Mouse (Mus musculus) midbrain, embryonic 13.5 days (tissue): ENCODE measurements at regions not wholly inside any gene's neighbourhood (a gene's known extent, or its start where the extent isn't known, plus 50 kb on each side); places are given as distances from the start of the nearest gene placed in this dataset.

Experiments used
- ATAC-seq: fragments of 200-750 bp; cut with Nextera tagmentation; 2 replicates; pipeline ENCODE4 v1.8.0; 2017; ENCODE audit warnings: mild to moderate bottlenecking, moderate TSS enrichment, moderate library complexity
- H3K27ac ChIP-seq: fragments of 300-500 bp; sonication (generic); 2 replicates; pipeline ENCODE4 v1.5.1; 2015; ENCODE audit warnings: inconsistent platforms, mild to moderate bottlenecking, moderate library complexity
- H3K27me3 ChIP-seq: fragments of 300-500 bp; sonication (generic); 2 replicates; pipeline ENCODE4 v1.6.1; 2015; ENCODE audit warnings: mild to moderate bottlenecking, inconsistent platforms
- H3K36me3 ChIP-seq: fragments of 300-500 bp; sonication (generic); 2 replicates; pipeline ENCODE4 v1.6.1; 2015; ENCODE audit warnings: mild to moderate bottlenecking, inconsistent platforms
- H3K4me1 ChIP-seq: fragments of 300-500 bp; sonication (generic); replicated peaks from 2 replicates; pipeline ENCODE4 v1.6.1; 2015; ENCODE audit warnings: inconsistent platforms
- H3K4me2 ChIP-seq: fragments of 300-500 bp; sonication (generic); replicated peaks from 2 replicates; pipeline ENCODE4 v1.6.1; 2015; ENCODE audit warnings: moderate library complexity, mild to moderate bottlenecking, inconsistent platforms
- H3K4me3 ChIP-seq: fragments of 300-500 bp; sonication (generic); replicated peaks from 2 replicates; pipeline ENCODE4 v1.5.1; 2015; ENCODE audit warnings: mild to moderate bottlenecking, inconsistent platforms
- H3K9ac ChIP-seq: fragments of 300-500 bp; sonication (generic); replicated peaks from 2 replicates; pipeline ENCODE4 v1.6.1; 2015; ENCODE audit warnings: mild to moderate bottlenecking, inconsistent platforms
- H3K9me3 ChIP-seq: fragments of 300-500 bp; sonication (generic); 2 replicates; pipeline ENCODE4 v1.6.1; 2016; ENCODE audit warnings: mild to moderate bottlenecking, inconsistent platforms
- WGBS: fragments of 180-500 bp; shearing (Covaris S2); methylation state at CpG from one replicate; pipeline ENCODE4 v1.1.7; 2015; 5-methylcytosine and 5-hydroxymethylcytosine counted together

DNA sequence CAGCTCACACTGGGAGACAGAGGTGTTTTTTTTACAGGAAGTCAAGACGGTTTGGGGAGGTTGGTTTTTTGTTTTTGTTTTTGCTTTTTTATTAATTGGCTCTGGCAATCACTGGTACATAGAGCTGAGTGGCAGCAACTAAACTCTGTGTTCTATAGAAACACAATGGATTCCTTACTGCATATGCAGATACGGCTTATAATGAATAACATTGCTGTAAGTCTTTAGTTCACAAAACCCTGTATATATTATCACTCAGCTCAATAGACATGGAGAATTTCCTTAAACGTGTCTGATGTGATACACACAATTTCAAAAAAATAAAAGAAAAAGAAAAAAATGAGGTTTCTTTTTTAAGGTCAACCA, 296.0 kb downstream of the Rps29 start:
- 70% methylated on average over 3 of the region's 3 CpGs for WGBS
- no peak overlapping the region for H3K27ac ChIP-seq
- no peak overlapping the region for H3K9ac ChIP-seq
- no peaks in the 10 kb centered on the region for H3K27me3 ChIP-seq
- no peaks in the 10 kb centered on the region for H3K9me3 ChIP-seq
- no peaks in the 10 kb centered on the region for H3K4me1 ChIP-seq
- ATAC-seq, result no peak
- H3K4me3 ChIP-seq, result no peak overlapping the region
- no peaks in the 10 kb centered on the region for H3K36me3 ChIP-seq
- no peak overlapping the region for H3K4me2 ChIP-seq

DNA sequence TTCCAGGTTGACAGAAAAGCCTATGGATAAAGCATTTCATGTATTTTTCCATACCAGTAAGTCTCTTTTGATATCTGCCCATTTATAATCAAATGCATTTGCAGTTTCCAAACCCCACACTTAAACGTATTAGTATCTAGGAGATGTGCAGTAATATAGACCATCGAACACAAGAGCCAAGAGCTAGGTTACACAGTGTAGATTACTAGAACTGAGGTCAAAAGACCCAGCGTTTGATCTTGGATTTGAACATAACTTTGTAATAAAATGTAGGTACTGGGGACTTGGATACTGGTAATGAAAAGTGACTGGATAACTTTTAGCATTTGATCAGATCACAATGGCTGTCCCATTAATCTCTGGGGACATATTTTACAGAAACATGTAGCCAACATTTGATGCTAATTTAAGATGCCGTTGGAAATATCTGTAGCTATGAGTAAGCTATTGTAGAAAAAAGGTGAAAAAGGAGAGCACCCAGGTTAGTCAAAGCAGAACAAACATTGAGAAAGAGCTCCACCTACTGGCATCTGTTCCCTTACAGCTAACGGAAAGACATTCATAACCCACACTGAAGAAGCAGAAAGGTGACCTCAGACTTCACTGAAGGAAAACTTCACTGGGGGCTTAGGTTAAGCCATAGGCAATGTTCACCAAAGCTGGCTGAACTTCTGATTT, 296.5 kb downstream of the Rps29 start:
- H3K27me3 ChIP-seq, result no peaks in the 10 kb centered on the region
- H3K4me1 ChIP-seq, result no peaks in the 10 kb centered on the region
- no peaks in the 10 kb centered on the region for H3K36me3 ChIP-seq
- H3K4me2 ChIP-seq, result no peak overlapping the region
- WGBS, result 39% methylated on average over 5 of the region's 5 CpGs
- H3K9me3 ChIP-seq, result no peaks in the 10 kb centered on the region
- no peak overlapping the region for H3K9ac ChIP-seq
- no peak overlapping the region for H3K27ac ChIP-seq
- ATAC-seq, result peak; percentile 60
- H3K4me3 ChIP-seq, result no peak overlapping the region

DNA sequence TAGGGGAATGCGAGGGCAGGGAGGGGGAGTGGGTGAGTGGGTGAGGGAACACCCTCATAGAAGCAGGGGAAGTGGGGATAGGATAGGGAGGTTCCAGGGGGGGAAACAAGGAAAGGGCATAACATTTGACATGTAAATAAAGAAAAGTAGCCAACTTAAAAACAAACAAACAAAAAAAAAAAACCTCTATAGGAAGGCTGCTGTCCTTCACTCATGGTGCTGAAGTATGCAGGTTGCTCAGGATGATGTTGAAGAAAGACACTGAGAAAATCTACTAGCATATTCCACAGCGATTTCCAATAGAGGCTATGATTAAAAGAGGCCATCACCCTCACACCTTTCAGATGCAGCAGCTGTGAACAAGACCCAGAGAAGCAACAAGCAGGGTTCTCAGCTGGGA, 298.7 kb downstream of the Rps29 start:
- Histone ChIP-seq H3K27ac (no peak overlapping the region), H3K4me3 (no peak overlapping the region), H3K27me3 (no peaks in the 10 kb centered on the region), H3K36me3 (no peaks in the 10 kb centered on the region), H3K4me1 (no peaks in the 10 kb centered on the region), H3K9ac (no peak overlapping the region), H3K9me3 (no peaks in the 10 kb centered on the region), H3K4me2 (no peak overlapping the region)
- WGBS, result 64% methylated on average over 2 of the region's 2 CpGs
- ATAC-seq, result no peak

DNA sequence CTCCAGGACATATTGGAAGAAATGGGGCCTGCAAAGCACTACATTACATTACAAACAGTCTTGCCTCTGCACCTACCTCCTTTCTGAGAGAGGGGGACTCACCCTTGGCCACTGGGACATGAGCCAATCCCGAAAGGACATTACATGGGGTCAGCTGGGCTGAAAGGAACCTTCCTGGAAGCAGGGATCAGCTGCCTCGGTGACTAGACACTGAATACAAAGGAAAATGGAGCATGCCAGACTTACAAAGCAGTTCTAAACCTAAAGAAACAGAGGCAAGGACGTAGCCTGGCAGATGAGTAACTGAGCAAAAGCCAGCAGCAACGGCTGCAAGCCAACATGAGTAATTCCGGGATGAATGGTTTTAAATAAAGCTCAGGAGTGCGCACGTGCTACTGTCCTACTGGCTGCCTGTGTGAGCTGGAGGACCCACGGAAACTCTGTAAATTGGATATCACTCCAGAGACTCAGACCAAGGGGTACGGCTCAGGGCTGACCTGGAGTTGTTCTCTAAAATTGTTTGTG, 309.3 kb downstream of the Rps29 start:
- ATAC-seq, result 0 out of 2 replicates have a peak, but pooled peaks have one; percentile 11
- no peaks in the 10 kb centered on the region for H3K27me3 ChIP-seq
- H3K36me3 ChIP-seq, result no peaks in the 10 kb centered on the region
- H3K4me2 ChIP-seq, result no peak overlapping the region
- H3K4me3 ChIP-seq, result no peak overlapping the region
- 67% methylated on average over 9 of the region's 9 CpGs for WGBS
- no peaks in the 10 kb centered on the region for H3K9me3 ChIP-seq
- no peaks in the 10 kb centered on the region for H3K4me1 ChIP-seq
- H3K9ac ChIP-seq, result no peak overlapping the region
- no peak overlapping the region for H3K27ac ChIP-seq

DNA sequence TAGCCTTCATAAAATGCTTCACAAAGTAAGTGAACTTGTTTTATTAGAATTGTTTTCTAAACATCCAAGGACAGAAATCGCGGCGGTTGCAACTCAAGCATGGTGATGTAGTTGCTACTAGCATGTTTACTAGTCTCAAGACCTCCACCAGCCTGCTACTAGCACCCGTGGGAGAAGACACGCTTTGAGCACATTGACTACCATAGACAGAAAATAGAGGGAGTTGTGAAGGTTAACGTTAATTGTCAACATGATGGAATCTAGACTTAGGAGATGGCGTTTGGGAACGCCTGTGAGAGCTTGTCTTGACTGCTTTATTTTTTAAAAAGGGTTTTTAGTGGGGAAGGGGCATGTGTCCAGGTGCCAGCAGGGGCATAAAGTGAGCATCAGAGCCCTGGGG, 318.2 kb downstream of the Rps29 start:
- H3K9me3 ChIP-seq, result no peaks in the 10 kb centered on the region
- H3K27ac ChIP-seq, result no peak overlapping the region
- ATAC-seq, result no peak
- no peaks in the 10 kb centered on the region for H3K36me3 ChIP-seq
- WGBS, result 95% methylated on average over 8 of the region's 8 CpGs
- no peaks in the 10 kb centered on the region for H3K4me1 ChIP-seq
- H3K4me2 ChIP-seq, result no peak overlapping the region
- no peaks in the 10 kb centered on the region for H3K27me3 ChIP-seq
- no peak overlapping the region for H3K4me3 ChIP-seq
- no peak overlapping the region for H3K9ac ChIP-seq

DNA sequence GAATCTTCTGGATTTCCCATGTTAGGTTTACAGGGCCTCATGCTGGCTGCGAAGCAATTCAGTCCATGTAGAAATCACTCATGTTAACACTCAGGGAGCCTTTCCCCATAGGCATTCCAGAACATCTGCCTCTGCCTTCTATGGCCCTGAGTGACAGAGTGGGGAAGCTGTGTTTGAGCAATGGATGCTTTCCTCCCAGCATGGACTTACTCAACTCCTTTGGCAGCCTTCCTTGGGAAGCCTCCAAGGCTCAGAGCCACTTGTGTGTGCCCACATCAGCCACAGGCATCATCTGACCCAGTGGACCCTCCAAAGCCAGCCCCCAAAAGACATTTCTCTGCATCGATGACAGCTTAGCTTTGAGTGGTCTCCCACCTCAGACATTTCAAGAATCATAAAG, 318.8 kb downstream of the Rps29 start:
- no peaks in the 10 kb centered on the region for H3K4me1 ChIP-seq
- no peak overlapping the region for H3K27ac ChIP-seq
- no peaks in the 10 kb centered on the region for H3K27me3 ChIP-seq
- H3K4me3 ChIP-seq, result no peak overlapping the region
- H3K9ac ChIP-seq, result no peak overlapping the region
- ATAC-seq, result no peak
- no peaks in the 10 kb centered on the region for H3K36me3 ChIP-seq
- H3K9me3 ChIP-seq, result no peaks in the 10 kb centered on the region
- WGBS, result 85% methylated on average over 2 of the region's 2 CpGs
- H3K4me2 ChIP-seq, result no peak overlapping the region

DNA sequence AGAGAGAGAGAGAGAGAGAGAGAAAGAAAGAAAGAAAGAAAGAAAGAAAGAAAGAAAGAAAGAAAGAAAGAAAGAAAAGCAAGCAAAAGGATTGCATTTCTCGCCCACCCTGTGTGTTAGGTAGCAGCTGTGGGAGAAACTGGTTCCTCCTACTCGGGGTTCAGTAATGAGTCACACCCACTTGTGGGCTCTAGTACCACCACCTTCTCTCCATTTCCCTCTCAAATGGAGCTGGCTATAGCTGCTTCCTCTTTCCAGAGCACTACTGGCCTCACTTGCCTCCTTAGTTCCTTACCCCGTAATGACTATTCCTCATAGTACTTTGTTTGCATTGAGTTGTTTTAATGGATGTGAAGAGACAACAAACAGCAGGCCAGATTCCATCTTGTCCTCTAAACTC, 323.0 kb downstream of the Rps29 start:
- no peak for ATAC-seq
- 93% methylated on average over 3 of the region's 3 CpGs for WGBS
- no peak overlapping the region for H3K9ac ChIP-seq

DNA sequence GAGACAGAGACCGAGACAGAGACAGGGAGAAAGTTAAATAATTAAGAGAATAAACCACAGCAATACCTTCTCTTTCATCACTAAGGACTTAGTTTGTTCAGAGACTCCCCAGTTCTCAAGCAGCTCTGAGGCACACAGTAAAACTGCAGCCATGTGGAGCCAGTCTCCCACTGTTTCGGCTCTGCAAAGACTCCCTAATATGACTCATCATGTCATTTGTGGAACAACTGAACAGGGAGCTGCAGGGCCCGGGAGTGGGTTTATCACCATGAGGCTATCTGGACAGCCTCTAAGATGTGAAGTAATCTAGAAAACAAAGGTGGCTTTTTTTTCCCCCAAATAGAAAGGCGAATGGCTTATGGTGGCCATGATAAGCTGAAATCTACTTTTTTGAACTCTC, 325.1 kb downstream of the Rps29 start:
- no peaks in the 10 kb centered on the region for H3K9me3 ChIP-seq
- no peaks in the 10 kb centered on the region for H3K36me3 ChIP-seq
- no peak for ATAC-seq
- 74% methylated on average over 4 of the region's 4 CpGs for WGBS
- H3K27ac ChIP-seq, result no peak overlapping the region
- no peak overlapping the region for H3K4me3 ChIP-seq
- H3K4me1 ChIP-seq, result no peaks in the 10 kb centered on the region
- H3K9ac ChIP-seq, result no peak overlapping the region
- H3K4me2 ChIP-seq, result no peak overlapping the region
- H3K27me3 ChIP-seq, result no peaks in the 10 kb centered on the region

More for the DNA sequence above, 323.0 kb downstream of the Rps29 start:
- Histone ChIP-seq H3K27me3 (no peaks in the 10 kb centered on the region), H3K36me3 (no peaks in the 10 kb centered on the region), H3K4me1 (no peaks in the 10 kb centered on the region), H3K4me3 (no peak overlapping the region), H3K4me2 (no peak overlapping the region), H3K27ac (no peak overlapping the region), H3K9me3 (no peaks in the 10 kb centered on the region)

DNA sequence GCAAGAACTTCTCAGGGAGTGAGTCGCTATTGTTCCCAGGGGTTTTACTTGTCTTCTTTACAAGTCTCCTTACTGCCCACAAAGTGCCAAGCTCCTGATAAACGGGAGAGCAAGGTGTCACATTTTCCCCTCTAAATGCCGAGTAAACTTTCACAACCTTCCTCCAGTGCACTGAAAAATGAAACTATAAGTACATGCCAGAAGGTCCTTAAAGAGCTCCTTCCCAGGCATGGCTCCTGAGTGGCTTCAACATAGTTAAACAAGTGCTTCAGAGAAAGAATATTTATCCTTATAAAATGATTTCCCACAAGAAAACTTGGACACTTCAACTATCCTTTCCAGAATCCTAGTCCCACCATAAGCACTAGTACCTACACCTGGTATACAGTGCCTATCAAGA, 329.6 kb downstream of the Rps29 start:
- H3K9ac ChIP-seq, result no peak overlapping the region
- H3K4me3 ChIP-seq, result no peak overlapping the region
- no peaks in the 10 kb centered on the region for H3K27me3 ChIP-seq
- no peak overlapping the region for H3K4me2 ChIP-seq
- H3K9me3 ChIP-seq, result no peaks in the 10 kb centered on the region
- H3K27ac ChIP-seq, result no peak overlapping the region
- ATAC-seq, result no peak
- peaks cover 4% of the 10 kb centered on the region; the same call in 1 of the 2 replicates for H3K4me1 ChIP-seq
- no peaks in the 10 kb centered on the region for H3K36me3 ChIP-seq
- 89% methylated on average over 3 of the region's 3 CpGs for WGBS

DNA sequence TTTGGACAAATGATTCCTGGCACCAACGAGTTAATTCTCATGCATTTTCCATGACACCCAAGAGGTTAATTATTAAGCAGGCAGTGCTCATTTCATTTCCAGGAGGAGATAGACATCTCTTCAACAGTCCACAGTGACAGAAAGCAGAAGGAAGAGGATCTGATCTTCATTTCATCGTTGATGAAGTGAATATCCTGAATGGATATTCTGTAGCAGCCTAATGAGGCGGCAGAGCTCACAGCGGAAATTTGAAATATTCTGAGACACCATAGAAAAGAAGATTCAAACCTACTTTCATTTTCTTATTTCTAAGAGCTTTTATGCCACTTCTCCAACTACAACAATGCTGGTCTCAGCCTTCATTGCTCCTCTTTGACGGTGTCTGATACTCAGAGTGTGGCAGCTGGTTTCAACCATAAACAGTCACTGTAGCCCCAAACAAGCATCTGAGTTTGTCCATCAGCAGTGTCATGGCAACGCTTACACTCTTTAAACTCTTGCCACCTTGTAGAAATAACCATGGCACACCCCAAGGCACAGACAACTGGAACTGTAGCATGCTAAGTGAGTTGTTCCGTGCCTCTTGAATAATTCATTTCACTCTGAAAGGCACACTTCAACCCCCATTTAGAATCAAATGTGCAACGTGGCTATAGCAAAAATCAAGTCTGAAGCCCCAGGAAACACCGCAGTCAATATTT, 331.3 kb downstream of the Rps29 start:
- no peak overlapping the region for H3K27ac ChIP-seq
- ATAC-seq, result peak; percentile 71

DNA sequence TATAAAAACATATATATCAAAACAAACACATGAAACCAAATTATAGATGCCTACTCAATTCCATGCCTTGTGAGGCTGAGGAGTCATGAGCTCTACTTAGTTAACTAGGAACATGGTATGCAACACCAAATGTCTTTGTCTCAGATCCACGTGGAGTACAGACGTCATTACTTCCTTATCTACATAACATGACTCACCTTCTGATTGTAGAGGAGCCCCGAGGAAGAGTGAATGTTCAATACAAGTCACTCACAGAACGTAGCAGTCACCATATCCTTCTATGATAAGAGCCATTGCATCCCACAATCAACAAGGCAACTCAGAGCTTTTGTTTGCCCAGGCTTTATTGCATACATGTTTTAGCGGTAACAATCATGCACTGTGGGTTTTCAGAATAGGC, 364.6 kb downstream of the Rps29 start:
- Histone ChIP-seq H3K27me3 (no peaks in the 10 kb centered on the region), H3K4me1 (no peaks in the 10 kb centered on the region), H3K4me2 (no peak overlapping the region), H3K36me3 (no peaks in the 10 kb centered on the region), H3K9ac (no peak overlapping the region), H3K4me3 (no peak overlapping the region), H3K9me3 (no peaks in the 10 kb centered on the region), H3K27ac (no peak overlapping the region)
- WGBS, result 82% methylated on average over 5 of the region's 5 CpGs
- no peak for ATAC-seq

More for the DNA sequence above, 331.3 kb downstream of the Rps29 start:
- H3K4me3 ChIP-seq, result no peak overlapping the region
- H3K36me3 ChIP-seq, result no peaks in the 10 kb centered on the region
- peaks cover 4% of the 10 kb centered on the region; the same call in 1 of the 2 replicates for H3K4me1 ChIP-seq
- H3K9me3 ChIP-seq, result no peaks in the 10 kb centered on the region
- no peak overlapping the region for H3K4me2 ChIP-seq
- 58% methylated on average over 9 of the region's 9 CpGs for WGBS
- no peaks in the 10 kb centered on the region for H3K27me3 ChIP-seq
- H3K9ac ChIP-seq, result no peak overlapping the region

DNA sequence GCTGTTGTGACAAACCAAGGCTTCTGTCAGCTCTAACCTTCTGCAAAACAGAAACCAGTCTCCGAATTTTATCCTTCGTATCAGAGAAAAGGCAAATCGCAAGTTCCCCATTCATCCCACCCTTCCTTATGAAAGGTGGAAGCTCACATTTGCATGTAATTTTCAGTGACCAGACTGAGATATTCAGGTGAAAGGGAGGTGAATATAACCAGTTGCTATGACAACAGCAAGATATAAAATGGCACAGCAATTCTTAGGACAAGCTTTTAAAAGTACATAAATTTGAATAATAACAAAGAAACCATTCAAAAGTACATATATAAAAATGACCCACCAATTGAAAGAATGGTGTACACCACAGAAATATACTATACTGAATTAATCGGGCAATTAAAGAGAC, 375.4 kb downstream of the Rps29 start:
- Histone ChIP-seq H3K36me3 (no peaks in the 10 kb centered on the region), H3K27me3 (no peaks in the 10 kb centered on the region), H3K9me3 (no peaks in the 10 kb centered on the region), H3K27ac (no peak overlapping the region), H3K9ac (no peak overlapping the region), H3K4me2 (no peak overlapping the region), H3K4me3 (no peak overlapping the region), H3K4me1 (no peaks in the 10 kb centered on the region)
- no peak for ATAC-seq
- WGBS, result 85% methylated on average over 4 of the region's 4 CpGs
